Mouse (Mus musculus) erythroblast, embryonic 14.5 days (primary cell): ENCODE results near the gene Neb.

Experiments
- GATA1 ChIP-seq: IDR thresholded peaks from 2 replicates; pipeline ENCODE4 v1.6.1; 2012; ENCODE audit warnings: low read length, inconsistent platforms, mixed read lengths
- TAL1 ChIP-seq: IDR thresholded peaks from 3 replicates; pipeline ENCODE4 v1.6.1; 2012; ENCODE audit warnings: low read length, inconsistent platforms, mixed read lengths

DNA sequence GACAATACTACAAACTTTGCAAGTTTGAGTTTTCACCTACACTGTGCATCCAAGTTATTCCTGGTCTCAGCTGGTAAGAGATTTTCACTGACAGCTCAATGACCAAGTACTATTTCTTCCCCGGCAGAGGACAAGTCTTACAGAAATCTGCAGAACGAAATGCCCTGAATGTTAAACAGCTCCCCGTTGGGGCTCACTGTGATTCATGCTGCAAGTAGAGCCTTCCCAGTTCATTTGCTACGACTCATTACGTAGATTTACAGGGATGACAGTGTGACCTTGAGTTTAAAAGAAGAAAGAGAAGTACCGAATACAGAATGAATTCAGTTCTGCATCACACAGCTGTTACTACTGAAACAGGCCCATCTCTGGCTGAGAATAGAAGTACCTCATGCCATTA is 91.9 kb downstream of the Neb start:
- TF ChIP-seq TAL1 = no peak
- no peak for TF ChIP-seq GATA1
